Mouse (Mus musculus) intestine, embryonic 16.5 days (tissue): ENCODE data around the gene 2310034G01Rik. TPM values are rescaled to one million over a fixed set of nuclear protein-coding genes. Genes with fewer than 3 reads are reported as not detected.

Source experiments
- ATAC-seq: fragments of 200-750 bp; cut with Nextera tagmentation; 2 replicates; pipeline ENCODE4 v1.8.0; 2017; ENCODE audit warnings: moderate TSS enrichment, moderate library complexity
- H3K27ac ChIP-seq: fragments of 300-500 bp; sonication (generic); 2 replicates; pipeline ENCODE4 v1.5.1; 2014; ENCODE audit warnings: mild to moderate bottlenecking, low read length
- H3K27me3 ChIP-seq: fragments of 300-500 bp; sonication (generic); replicated peaks from 2 replicates; pipeline ENCODE4 v1.6.1; 2014; ENCODE audit warnings: low read length, control low read depth, mixed read lengths; ENCODE audit not compliant: control insufficient read depth, insufficient read depth
- H3K36me3 ChIP-seq: fragments of 300-500 bp; sonication (generic); 2 replicates; pipeline ENCODE4 v1.6.1; 2014; ENCODE audit warnings: low read length, control low read depth; ENCODE audit not compliant: control insufficient read depth, insufficient read depth
- H3K4me1 ChIP-seq: fragments of 300-500 bp; sonication (generic); 2 replicates; pipeline ENCODE4 v1.6.1; 2014; ENCODE audit warnings: low read length, control low read depth, mixed read lengths; ENCODE audit not compliant: control insufficient read depth, insufficient read depth
- H3K4me2 ChIP-seq: fragments of 300-500 bp; sonication (generic); 2 replicates; pipeline ENCODE4 v1.6.1; 2014; ENCODE audit warnings: low read depth, low read length, control low read depth
- H3K4me3 ChIP-seq: fragments of 300-500 bp; sonication (generic); 2 replicates; pipeline ENCODE4 v1.5.1; 2014; ENCODE audit warnings: mild to moderate bottlenecking, low read length
- H3K9ac ChIP-seq: fragments of 300-500 bp; sonication (generic); 2 replicates; pipeline ENCODE4 v1.6.1; 2014; ENCODE audit warnings: low read depth, low read length
- H3K9me3 ChIP-seq: fragments of 300-500 bp; sonication (generic); 2 replicates; pipeline ENCODE4 v1.6.1; 2016; ENCODE audit warnings: low read length, control low read depth; ENCODE audit not compliant: control insufficient read depth
- WGBS: fragments of 180-500 bp; shearing (Covaris S2); extraction: QIAGEN DNeasy Blood & Tissue Kit; methylation state at CpG from one replicate; pipeline ENCODE4 v1.1.7; 2014; 5-methylcytosine and 5-hydroxymethylcytosine counted together
- polyA plus RNA-seq: library from polyadenylated mRNA; unstranded; fragments of >200 nt; fragmentation: Nextera tagmentation; extraction: Ambion mirVana; gene quantifications from 2 replicates; pipeline ENCODE4 v1.2.1, GENCODE M21; 2015

2310034G01Rik gene
- polyA plus RNA-seq, 1 experiment from 2014 or later = 1.5 TPM

GRCm38 (mm10) chr19:46331936-46332335 lies 18.2 kb downstream of the 2310034G01Rik start:
- Histone ChIP-seq H3K36me3 (peaks cover 6% of the 10 kb centered on the region; the same call in 1 of the 2 replicates), H3K4me3 (no peak overlapping the region), H3K9me3 (no peaks in the 10 kb centered on the region), H3K27me3 (0 out of 2 replicates have a peak, but pooled peaks cover 2% of the 10 kb centered on the region), H3K27ac (no peak overlapping the region), H3K4me2 (no peak overlapping the region), H3K9ac (no peak overlapping the region), H3K4me1 (peaks cover 21% of the 10 kb centered on the region)
- 81% methylated on average over 3 of the region's 3 CpGs for WGBS
- no peak for ATAC-seq

GRCm38 (mm10) chr19:46331326-46331725 lies 18.8 kb downstream of the 2310034G01Rik start:
- Histone ChIP-seq H3K4me3 (no peak overlapping the region), H3K9me3 (no peaks in the 10 kb centered on the region), H3K4me1 (peaks cover 27% of the 10 kb centered on the region), H3K27me3 (peaks cover 8% of the 10 kb centered on the region; the same call in 1 of the 2 replicates), H3K9ac (no peak overlapping the region), H3K27ac (no peak overlapping the region), H3K36me3 (peaks cover 6% of the 10 kb centered on the region; the same call in 1 of the 2 replicates), H3K4me2 (no peak overlapping the region)
- no peak for ATAC-seq
- 88% methylated on average over 14 of the region's 14 CpGs for WGBS

- 88% methylated on average over 12 of the region's 12 CpGs for WGBS
- Histone ChIP-seq H3K9ac (no peak overlapping the region), H3K27ac (no peak overlapping the region), H3K27me3 (peaks cover 14% of the 10 kb centered on the region; the same call in 1 of the 2 replicates), H3K4me2 (no peak overlapping the region), H3K4me1 (peaks cover 28% of the 10 kb centered on the region), H3K9me3 (no peaks in the 10 kb centered on the region), H3K36me3 (peaks cover 6% of the 10 kb centered on the region; the same call in 1 of the 2 replicates), H3K4me3 (no peak overlapping the region)
- ATAC-seq = no peak
Observed at GRCm38 (mm10) chr19:46330696-46331095, 19.4 kb downstream of the 2310034G01Rik start.

- 7% methylated on average over 16 of the region's 16 CpGs for WGBS
- H3K27ac ChIP-seq = no peak overlapping the region
- no peaks in the 10 kb centered on the region for H3K9me3 ChIP-seq
- H3K27me3 ChIP-seq = peaks cover 21% of the 10 kb centered on the region
- H3K4me2 ChIP-seq = no peak overlapping the region
- peaks cover 6% of the 10 kb centered on the region; the same call in 1 of the 2 replicates for H3K36me3 ChIP-seq
- ATAC-seq = peak; percentile 38
- H3K4me3 ChIP-seq = no peak overlapping the region
- peaks cover 28% of the 10 kb centered on the region for H3K4me1 ChIP-seq
- no peak overlapping the region for H3K9ac ChIP-seq
Observed at GRCm38 (mm10) chr19:46329951-46330350, 20.2 kb downstream of the 2310034G01Rik start.

GRCm38 (mm10) chr19:46329031-46329641 lies 21.0 kb downstream of the 2310034G01Rik start:
- Histone ChIP-seq H3K9ac (peak overlapping the region; percentile 77), H3K36me3 (peaks cover 6% of the 10 kb centered on the region; the same call in 1 of the 2 replicates), H3K4me3 (peak overlapping the region; percentile 72), H3K27me3 (peaks cover 29% of the 10 kb centered on the region), H3K4me2 (peak overlapping the region; percentile 98), H3K9me3 (no peaks in the 10 kb centered on the region), H3K4me1 (peaks cover 28% of the 10 kb centered on the region), H3K27ac (peak overlapping the region; percentile 95; the same call in 1 of the 2 replicates)
- no peak; the same call in 1 of the 2 replicates for ATAC-seq
- WGBS = 2% methylated on average over 54 of the region's 54 CpGs

GRCm38 (mm10) chr19:46328081-46329030 lies 21.7 kb downstream of the 2310034G01Rik start, which contains the start of gene Fbxl15:
TSS of gene Fbxl15 (plus strand) at chr19:46328184.
- Histone ChIP-seq H3K9ac (peak within 1 kb of the TSS; percentile 77), H3K9me3 (no peaks in the 10 kb centered on the region), H3K27ac (peak within 1 kb of the TSS; percentile 95), H3K27me3 (peaks cover 35% of the 10 kb centered on the region), H3K4me3 (peak within 1 kb of the TSS; percentile 72), H3K4me2 (peak within 1 kb of the TSS; percentile 98), H3K36me3 (peaks cover 6% of the 10 kb centered on the region; the same call in 1 of the 2 replicates), H3K4me1 (peaks cover 28% of the 10 kb centered on the region)
- under 1% methylated on average over 81 of the region's 81 CpGs for WGBS
- peak; percentile 90 for ATAC-seq

GRCm38 (mm10) chr19:46327531-46328064 lies 22.5 kb downstream of the 2310034G01Rik start:
- Histone ChIP-seq H3K27me3 (peaks cover 42% of the 10 kb centered on the region), H3K9me3 (no peaks in the 10 kb centered on the region), H3K4me3 (peak overlapping the region; percentile 72), H3K4me2 (peak overlapping the region; percentile 98), H3K9ac (peak overlapping the region; percentile 77), H3K27ac (peak overlapping the region; percentile 95), H3K36me3 (peaks cover 6% of the 10 kb centered on the region; the same call in 1 of the 2 replicates), H3K4me1 (peaks cover 29% of the 10 kb centered on the region)
- 25% methylated on average over 14 of the region's 14 CpGs for WGBS
- no peak for ATAC-seq

- H3K27ac ChIP-seq = peak within 1 kb of the TSS; percentile 95
- ATAC-seq = no peak
- no peaks in the 10 kb centered on the region for H3K9me3 ChIP-seq
- H3K27me3 ChIP-seq = peaks cover 48% of the 10 kb centered on the region
- peak within 1 kb of the TSS; percentile 77 for H3K9ac ChIP-seq
- WGBS = 1% methylated on average over 35 of the region's 35 CpGs
- peaks cover 37% of the 10 kb centered on the region for H3K4me1 ChIP-seq
- peaks cover 6% of the 10 kb centered on the region; the same call in 1 of the 2 replicates for H3K36me3 ChIP-seq
- H3K4me3 ChIP-seq = peak within 1 kb of the TSS; percentile 72
- peak within 1 kb of the TSS; percentile 98 for H3K4me2 ChIP-seq
Observed at GRCm38 (mm10) chr19:46326756-46327305, 23.3 kb downstream of the 2310034G01Rik start, which contains the start of gene Psd. TSS of gene Psd (minus strand) at chr19:46327156.
